Mouse (Mus musculus) heart, adult 18-20 months (tissue): ENCODE results near the gene Satb2. TPM values are rescaled to one million over a fixed set of nuclear protein-coding genes. Genes with fewer than 3 reads are reported as not detected.

Source experiments
- DNase-seq, 2 experiments: peaks; one replicate each; pipeline ENCODE4 v3.0.0; 2021 to 2022; ENCODE audit warnings: mixed read lengths in 1 of 2
- total RNA-seq, 2 experiments: library from RNA; stranded (reverse); gene quantifications; 2 replicates each; pipeline ENCODE4 v1.2.3; 2021

The Satb2 gene
- total RNA-seq, 2 experiments from 2014 or later = 0.21 to 0.22 TPM

DNA sequence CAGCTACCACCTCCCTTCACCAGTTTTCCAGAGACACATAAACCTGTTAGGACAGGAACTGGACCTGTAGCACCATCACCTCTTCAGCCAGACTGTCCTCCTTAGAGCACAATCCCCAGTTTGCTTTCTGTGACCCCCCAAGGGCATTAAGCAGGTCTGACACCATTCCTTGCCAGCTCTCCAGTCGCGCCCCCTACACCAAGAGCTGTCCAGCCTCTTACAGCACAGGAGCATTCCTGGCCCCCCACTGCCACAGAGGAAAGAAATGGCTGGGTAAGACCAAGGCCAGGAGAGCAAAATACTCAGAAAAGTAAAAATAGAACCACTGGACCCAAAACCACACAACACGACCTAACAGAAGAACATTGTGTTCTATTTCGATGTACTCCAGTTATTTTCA, 48.4 kb downstream of the Satb2 start:
- DNase-seq = no peak

DNA sequence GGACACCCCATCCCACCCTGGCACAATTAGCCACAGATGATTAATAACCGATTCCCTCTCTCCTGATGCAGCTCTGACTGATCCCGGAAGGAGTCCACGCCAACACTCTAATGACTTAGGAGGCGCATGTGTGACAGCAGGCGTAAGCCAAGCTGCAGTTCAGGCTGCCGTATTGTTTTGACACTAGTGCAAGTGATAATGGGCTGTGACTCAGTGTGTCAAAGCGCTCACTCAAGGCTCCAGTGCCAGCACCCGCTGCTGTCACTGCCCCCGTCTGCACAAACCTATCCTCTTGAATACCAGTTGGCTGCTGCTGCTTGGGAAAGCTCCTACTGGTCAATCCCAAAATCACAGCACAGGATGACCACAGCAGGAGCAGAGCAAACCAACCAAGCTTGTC, 49.7 kb downstream of the Satb2 start:
- no peak for DNase-seq

DNA sequence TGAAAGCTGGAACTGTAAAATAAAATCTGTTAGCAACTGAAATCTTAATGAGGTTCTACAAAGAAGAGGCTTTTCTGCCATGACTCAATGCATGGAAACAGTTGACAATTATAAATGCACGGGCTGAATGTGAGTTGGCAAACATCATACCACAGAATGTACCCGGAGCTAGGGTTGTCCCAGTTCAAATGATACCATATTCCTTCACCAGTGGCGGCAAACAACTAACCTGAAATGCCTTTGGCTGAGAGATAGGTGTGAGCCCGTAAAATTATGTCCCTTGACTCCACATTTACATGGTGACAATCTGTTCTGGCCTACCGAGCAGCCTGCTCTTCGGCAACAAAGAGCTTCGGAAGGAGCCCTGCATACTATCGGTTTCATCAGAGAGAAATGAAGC, 58.0 kb downstream of the Satb2 start:
- no peak for DNase-seq

DNA sequence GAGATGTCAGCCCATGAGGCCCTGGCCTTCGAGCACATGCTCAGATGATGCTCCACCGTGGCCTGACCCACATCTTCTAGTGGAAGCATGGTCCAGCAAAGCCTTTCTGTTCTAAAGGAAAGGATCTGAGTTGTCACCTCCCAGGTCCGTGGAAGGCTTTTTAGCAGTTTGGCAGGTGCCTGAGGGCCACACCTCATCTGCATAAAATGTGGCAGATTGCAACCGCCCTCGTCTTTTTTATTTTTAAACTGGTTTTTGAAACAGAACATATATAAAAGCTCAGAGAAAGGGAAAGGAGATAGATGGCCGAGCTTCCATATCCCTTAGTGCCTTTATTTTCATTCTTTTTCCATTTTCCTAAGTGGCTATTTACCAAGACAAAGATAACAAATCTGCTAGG, 64.2 kb downstream of the Satb2 start:
- no peak for DNase-seq

DNA sequence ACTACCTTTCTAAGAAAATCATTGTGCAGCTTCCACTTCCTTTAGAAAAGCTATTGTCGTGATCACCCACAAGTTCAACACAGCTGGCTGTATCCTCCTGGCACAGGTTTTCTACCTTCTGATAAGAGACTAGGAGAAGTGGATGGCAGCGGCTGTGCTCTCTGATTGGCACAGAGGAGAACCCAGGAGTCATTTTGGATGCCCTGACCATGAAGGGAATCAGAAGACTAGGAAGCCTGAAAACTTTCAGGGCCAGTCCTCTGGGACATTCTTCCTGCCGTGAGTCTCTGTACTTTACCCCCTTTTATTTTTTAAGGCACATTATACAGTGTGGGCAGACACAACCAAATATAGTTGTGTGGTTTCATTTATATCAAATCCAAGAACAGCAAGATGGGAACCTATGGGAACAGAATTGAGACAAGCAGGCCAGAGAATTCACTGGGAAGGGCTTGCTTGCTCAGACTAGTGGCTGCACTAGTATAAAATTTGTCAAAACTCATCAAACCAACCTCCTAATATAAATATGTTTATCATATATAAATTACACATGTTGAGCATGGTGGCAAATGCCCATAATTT, 77.7 kb downstream of the Satb2 start:
- no peak for DNase-seq

DNA sequence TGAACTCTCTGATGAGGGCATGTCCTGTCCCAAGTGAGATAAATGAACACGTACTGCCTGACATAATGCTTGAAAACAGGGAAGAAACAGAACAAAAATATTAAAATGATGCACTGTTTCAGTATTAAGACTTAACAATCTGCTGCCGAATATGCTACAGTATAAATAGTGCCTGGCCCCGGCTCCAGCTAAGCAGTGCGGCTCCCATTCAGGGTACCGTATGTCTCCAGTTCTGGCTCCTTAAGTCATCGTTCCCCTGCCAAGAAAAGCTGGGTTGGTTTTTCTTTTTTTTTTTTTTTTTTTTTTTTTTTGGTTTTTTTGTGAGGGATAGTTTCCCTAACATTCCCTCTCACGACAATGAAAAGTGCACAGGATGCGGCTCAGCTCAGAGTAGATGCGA, 78.3 kb downstream of the Satb2 start:
- no peak for DNase-seq

DNA sequence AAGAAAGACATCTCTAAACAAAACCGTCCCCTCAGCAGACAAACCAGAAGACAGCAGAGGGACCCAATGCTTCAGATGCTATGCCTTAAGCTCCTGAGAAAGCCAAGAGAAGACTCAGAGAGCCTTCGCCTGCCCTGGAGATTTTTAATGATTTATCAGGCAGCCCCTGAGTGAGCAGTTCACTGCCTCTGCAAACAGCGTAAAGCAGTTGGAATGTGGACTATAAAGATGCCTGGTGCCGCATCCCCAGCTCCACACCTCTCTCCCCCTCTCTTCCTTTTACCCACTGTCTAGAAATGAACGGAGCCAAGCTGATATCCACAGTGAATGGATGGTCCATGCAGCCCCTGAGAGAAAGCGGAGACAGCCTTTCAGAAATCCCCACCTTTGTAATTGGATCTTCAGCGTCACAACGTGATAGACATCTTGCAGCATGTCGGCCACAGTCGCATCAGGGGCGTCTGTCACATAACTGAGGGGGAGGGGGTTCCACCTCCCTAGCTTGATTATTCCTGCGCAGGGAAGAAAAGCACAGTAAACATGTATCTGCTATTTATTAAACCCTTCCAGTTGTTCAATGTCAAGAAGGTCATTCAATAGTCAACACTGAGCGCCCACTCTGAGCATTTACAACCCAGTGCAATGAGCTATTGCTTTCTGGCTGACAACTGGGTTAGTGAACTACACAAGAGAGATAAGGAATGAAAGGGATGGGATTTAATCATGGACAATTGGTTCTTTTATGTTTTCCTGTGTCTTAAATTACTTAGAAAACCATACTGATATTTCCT, 79.6 kb downstream of the Satb2 start:
- DNase-seq = no peak

DNA sequence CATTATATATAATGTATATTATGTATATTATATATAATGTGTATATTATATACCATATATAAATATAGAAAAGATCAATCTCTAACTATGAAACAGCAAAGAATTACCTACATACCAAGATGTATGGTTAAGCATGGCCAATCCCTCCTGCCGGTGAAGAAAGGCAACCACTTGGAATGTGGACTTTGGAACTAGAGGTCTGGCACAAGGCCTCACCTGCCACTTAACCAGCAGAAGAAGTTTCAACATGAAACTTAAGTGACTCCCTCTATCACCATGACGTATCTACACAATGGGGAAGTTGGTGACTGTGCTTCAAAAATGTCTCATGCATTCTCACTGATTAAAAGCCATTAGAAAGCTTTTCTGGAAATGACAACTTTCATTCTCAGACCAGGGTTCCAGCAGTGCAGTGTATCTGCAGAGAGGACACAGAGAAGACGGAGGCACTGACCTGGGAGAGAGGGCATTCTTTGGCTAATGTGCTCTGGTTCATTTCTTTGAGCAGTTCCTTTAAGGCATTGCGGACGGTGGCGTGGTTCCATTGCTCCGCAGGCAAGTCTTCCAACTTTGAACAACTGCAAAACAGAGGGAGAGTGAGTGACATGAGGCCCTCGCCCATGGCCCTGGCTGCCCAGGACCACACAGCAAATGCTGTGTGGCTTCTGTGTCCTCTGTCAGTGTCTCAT, 80.8 kb downstream of the Satb2 start:
- DNase-seq = no peak

DNA sequence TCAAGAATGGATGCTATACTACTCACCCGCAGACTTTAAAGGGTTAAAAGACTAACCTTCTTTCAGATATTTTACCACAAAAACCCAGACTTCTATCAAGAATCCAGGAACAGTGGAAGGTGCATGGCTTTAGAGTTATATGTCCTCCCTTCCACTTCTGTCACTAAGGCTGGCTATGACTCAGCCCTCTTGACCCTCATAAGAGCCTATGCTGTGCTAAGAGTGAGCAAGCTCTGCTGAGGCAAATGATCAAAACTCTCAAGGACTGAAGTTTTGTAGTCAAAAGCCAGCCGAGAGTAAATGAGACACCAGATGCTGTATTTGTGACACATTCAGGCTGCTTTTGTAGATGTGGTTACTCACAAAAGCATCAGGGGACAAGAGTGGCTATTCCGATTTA, 81.8 kb downstream of the Satb2 start:
- DNase-seq = no peak

DNA sequence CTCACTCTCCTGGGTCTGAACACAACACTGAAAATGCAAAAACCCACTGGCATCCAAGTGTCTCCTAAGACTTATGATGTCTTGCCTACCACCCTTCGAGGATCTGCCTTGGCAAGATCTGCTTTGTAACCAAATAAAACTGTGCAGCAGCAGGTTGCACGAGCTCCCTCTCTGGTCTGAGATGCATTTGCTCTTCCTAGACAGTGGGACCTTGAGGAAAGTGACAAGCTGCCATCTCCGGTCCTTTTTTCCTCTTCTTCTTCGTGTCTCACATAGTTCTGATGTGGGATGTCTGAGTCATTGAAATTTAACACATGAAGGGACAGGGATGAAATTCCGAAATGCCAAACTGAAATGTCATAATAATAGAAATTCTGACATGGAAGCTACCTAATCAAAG, 85.7 kb downstream of the Satb2 start:
- no peak for DNase-seq

DNA sequence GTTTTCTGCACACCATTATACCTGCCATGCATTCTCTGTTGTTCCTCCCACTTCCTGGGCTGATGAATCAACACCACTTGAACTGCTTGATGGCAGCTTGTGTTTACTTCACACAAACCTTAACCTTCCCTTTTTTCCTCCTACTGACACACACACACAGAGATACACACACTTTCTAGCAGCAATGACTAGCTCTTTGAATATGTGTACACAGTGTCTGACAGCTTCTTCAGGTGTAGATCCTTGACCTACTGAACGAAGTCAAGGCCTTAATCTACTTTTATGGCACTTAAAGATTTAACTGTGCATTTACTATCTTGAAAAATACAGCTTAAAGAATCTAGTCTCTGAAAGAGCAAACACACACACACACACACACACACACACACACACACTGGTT, 89.5 kb downstream of the Satb2 start:
- no peak for DNase-seq

DNA sequence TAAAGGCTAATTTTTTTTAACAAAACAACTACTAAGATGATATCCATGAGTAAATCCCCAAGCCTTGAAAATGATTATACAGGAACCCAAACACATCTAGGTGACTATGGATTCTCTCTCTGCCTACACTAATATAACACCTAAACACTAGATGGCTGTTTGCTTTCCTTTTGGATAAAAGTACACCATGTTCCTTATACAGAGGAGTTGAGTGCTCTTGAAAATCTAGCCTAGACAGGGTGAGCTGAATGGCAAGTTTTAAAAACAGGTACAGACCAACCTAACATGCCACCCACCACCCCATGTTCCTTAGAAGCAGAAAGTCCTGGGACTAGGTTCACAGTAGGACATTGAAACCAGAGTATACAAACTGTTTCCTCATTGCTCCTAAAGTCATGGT, 90.9 kb downstream of the Satb2 start:
- no peak for DNase-seq

DNA sequence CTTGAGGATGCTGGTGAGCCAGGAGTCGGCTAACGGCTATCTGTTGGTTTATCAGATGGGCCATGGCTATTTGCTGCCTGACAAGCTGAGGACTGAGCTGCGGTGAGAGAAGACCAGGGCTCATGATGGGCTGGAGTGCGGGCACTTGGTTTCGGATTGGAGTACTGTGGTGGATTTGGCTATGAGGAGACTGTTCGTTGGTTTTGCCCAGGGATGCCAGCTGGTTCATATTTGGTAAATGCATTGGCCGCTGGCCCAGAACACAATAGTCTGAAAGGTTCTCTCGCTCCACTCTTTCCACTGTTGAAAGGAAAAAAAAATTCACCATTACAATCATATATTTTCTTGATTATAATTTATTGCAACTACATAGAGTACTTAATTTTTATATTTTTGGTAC, 107.0 kb downstream of the Satb2 start:
- DNase-seq = no peak

DNA sequence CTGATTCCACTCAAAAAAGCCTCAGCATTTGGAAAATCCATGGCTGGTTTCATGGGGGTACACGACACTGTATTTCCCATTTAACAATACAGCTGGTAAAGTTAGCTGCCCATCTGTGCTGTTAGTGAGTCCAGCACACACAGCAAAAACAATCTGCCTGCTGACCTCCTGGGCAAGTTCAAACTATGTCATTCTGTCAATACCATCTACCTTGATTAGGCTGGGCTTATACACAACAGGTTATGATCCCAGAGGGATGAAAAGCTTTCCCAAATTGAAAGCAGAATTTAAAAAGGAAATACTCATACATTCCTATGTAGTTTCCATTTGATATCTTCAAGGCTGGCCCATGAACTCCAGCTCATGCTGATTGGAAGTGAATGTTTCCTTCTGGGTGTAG, 113.2 kb downstream of the Satb2 start:
- no peak for DNase-seq

DNA sequence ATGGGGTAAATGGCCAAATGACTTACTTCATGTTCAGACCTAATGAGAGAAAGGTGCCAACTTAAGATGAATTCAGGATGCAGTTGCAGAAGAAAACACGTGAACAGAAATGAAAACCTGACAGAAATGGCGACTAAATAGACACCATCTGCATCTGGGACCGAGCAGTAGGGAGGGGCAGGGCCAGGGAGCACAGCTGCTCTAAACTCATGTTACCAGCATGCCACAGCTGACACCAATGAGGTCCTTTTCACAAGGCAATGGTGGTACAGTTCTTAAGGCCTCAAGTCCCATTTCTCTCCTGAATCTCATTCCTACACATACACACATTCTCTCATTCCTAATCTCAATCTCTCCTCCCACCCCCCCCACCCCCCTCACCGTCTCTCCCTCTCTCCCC, 115.7 kb downstream of the Satb2 start:
- no peak for DNase-seq

DNA sequence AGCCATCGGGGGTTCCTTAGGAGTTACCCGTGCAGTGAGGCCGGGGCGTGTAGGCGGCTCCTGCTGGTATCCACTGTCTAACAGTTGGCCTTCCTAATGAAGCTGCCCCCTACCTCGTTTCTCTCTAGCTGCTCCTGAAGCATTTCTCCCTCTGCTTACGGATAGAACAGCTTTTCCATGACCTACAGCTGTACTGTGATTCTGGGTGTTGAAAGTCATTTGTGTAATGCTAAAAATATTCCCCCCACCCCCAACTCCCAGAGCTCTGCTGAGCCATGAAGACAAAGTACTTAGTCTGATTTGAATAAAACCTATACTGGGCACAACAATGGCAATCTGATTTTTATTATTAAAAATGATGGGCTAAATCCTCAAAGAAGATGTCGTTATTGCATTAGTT, 121.2 kb downstream of the Satb2 start:
- peak in 1 of 2 experiments; percentile 2 for DNase-seq

DNA sequence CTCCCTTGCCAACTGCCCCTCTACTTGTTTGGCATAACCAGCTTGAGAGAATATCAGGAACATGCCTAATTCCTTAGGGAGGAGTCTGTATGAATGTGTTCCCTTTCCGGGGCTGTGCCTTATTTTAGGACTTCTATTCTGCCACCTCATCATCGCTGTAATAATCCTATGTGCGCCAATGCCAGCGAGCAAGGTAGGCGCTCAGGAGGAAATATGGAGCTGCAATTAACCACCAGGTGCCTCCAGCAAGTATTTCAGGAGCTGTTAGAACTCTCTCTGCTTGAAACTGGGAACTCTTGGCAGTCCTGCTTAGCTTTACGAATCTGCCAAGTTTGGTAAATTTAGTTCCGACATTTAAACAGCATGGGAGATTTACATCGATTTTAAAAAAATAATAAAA, 128.0 kb downstream of the Satb2 start:
- DNase-seq = no peak

DNA sequence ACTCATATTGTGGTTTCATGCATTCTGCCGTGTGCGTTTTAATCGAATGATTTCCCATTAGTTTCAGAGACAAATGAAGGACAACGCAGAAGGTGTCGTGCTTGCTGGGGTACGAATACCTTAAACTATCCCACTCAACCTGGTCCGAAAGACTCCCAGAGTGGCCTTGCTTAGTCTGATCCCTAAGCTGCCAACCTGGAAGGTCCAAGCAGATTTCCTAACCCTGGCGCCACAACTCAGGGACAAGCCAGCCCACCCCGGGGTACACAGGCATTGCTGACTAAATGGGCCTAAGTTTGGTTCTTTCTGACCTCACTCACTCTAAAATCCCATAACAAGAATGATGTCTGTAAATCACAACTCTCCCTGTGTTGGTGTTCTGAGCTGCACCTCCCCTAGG, 132.1 kb downstream of the Satb2 start:
- no peak for DNase-seq

DNA sequence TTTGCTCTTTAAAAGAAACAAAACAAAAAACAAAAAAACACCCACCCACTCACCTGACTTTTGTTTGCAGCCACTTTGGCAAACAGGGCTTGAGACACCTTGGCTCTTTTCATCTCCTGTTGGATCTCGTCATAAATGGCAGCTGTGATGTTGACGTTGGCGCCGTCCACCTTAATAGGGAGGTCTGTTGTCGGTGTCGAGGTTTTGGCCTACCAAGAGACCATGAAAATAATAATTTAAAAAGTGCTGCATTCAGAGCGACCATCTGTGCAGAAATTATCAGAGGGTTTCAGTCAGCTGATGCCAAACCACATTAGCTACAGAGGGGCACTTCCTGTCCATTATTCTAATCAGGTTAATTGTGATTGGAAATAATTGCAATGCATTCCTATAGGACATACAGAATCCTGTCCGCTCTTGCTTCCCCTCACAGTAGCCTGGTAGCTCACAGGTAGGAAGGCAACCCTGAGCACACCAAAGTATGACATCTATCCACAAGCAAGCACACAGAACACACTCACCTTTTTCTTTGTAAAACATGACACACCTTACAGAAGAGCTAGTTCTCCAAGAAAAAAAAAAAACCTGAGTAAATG, 132.8 kb downstream of the Satb2 start:
- DNase-seq = no peak

DNA sequence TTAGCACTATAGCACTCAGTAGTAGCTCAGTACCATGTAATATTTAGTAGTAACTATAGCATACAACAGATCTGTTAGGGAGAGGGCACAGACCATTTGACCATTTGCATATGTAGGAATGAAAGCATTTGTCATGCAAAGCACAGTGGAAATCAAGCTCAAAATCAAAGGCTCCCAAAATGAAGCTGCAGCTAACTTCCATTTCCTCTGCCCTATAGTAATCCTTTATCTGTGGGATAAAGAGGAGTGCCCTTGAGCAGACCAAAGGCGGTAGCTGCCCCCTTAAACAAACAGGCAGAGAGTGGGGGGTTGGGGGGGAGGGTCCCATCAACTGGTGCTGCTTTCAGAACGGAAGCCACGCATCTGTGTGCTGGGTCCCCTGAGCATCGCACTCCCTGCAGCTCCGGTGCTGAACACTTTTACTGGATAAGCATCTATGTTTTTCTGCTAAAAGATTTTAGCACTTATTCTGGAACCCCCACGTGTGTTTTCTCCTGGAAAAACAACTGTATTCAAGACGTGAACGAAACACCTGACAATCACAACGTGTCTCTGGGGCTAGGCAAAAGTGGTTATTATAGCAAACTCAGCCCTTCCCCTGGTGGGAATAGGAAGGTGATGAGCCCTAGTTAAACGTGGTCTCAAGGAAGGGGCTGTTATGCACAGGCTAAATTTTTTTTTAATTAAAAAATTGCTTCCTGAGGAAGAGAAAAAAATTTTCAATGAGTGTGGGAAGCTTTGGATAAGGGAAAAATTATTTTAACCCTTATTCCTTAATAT, 133.7 kb downstream of the Satb2 start:
- no peak for DNase-seq

DNA sequence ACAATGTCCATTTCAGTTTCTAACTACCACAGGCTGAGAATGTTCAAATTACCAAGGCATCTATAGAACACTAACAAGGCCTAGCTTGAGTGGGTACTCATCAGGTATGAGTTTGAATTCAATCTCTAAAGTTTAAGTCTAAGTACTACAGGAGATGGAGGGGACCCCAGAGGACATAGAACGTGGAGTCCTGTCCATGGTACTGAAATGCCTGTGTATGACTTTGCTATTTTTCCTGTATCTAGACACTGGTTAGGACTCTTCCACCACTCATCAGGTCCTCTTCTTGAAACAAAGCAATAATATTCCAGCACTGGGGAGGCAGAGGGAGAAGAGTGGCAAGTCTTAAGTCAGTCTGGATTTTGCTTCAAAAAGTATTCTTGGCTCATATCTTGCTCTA, 139.5 kb downstream of the Satb2 start:
- DNase-seq = no peak
